Mouse (Mus musculus) limb, embryonic 14.5 days (tissue): ENCODE results near the gene Siae. TPM values are rescaled to one million over a fixed set of nuclear protein-coding genes. Genes with fewer than 3 reads are reported as not detected.

ENCODE experiments used
- ATAC-seq: fragments of 200-750 bp; cut with Nextera tagmentation; 2 replicates; pipeline ENCODE4 v1.8.0; 2017; ENCODE audit warnings: low read depth, moderate number of reproducible peaks, moderate TSS enrichment; ENCODE audit not compliant: low FRiP score
- DNase-seq: peaks from one replicate; pipeline ENCODE4 v3.0.0-alpha.2; 2015; ENCODE audit warnings: low spot score
- H3K27ac ChIP-seq: fragments of 300-500 bp; sonication (generic); replicated peaks from 2 replicates; pipeline ENCODE4 v1.5.1; 2014; ENCODE audit warnings: low read depth, mild to moderate bottlenecking, low read length, moderate library complexity, mixed read lengths
- H3K27me3 ChIP-seq: fragments of 300-500 bp; sonication (generic); 2 replicates; pipeline ENCODE4 v1.6.1; 2014; ENCODE audit warnings: low read length, mixed read lengths; ENCODE audit not compliant: control insufficient read depth, insufficient read depth
- H3K36me3 ChIP-seq: fragments of 300-500 bp; sonication (generic); 2 replicates; pipeline ENCODE4 v1.6.1; 2014; ENCODE audit warnings: mild to moderate bottlenecking, low read length, moderate library complexity, mixed read lengths; ENCODE audit not compliant: control insufficient read depth, insufficient read depth
- H3K4me1 ChIP-seq: fragments of 300-500 bp; sonication (generic); 2 replicates; pipeline ENCODE4 v1.6.1; 2014; ENCODE audit warnings: antibody characterized with exemption, low read length, mixed read lengths; ENCODE audit not compliant: control insufficient read depth, insufficient read depth
- H3K4me2 ChIP-seq: fragments of 300-500 bp; sonication (generic); replicated peaks from 2 replicates; pipeline ENCODE4 v1.6.1; 2014; ENCODE audit warnings: low read depth, mild to moderate bottlenecking, low read length, moderate library complexity; ENCODE audit not compliant: severe bottlenecking
- H3K4me3 ChIP-seq: fragments of 300-500 bp; sonication (generic); replicated peaks from 2 replicates; pipeline ENCODE4 v1.5.1; 2014; ENCODE audit warnings: low read length
- H3K9ac ChIP-seq: fragments of 300-500 bp; sonication (generic); 2 replicates; pipeline ENCODE4 v1.6.1; 2014; ENCODE audit warnings: mild to moderate bottlenecking, low read depth, low read length, moderate library complexity; ENCODE audit not compliant: severe bottlenecking
- H3K9me3 ChIP-seq: fragments of 300-500 bp; sonication (generic); 2 replicates; pipeline ENCODE4 v1.6.1; 2016; ENCODE audit warnings: low read length; ENCODE audit not compliant: control insufficient read depth
- POLR2A ChIP-seq: fragments of 200-500 bp; IDR thresholded peaks from 2 replicates; pipeline ENCODE4 v1.8.0; 2012; ENCODE audit warnings: inconsistent platforms, mild to moderate bottlenecking, moderate library complexity, borderline replicate concordance; ENCODE audit not compliant: insufficient read depth, insufficient read length; ENCODE audit errors: extremely low read depth
- WGBS: fragments of 180-500 bp; shearing (Covaris S2); extraction: QIAGEN DNeasy Blood & Tissue Kit; methylation state at CpG from one replicate; pipeline ENCODE4 v1.1.7; 2014; 5-methylcytosine and 5-hydroxymethylcytosine counted together
- polyA plus RNA-seq, 2 experiments: library from polyadenylated mRNA; depleted of rRNA in 1 of 2; stranded (reverse) in 1 of 2; unstranded in 1 of 2; fragments of >200 nt; fragmentation: Nextera tagmentation in 1 of 2; extraction: Ambion mirVana in 1 of 2; gene quantifications; 2 replicates each; pipeline versions ENCODE4 v1.2.1 to v1.2.3; 2012 to 2014

Gene Siae
- polyA plus RNA-seq, 2 experiments, result 8.1 to 9.4 TPM

DNA sequence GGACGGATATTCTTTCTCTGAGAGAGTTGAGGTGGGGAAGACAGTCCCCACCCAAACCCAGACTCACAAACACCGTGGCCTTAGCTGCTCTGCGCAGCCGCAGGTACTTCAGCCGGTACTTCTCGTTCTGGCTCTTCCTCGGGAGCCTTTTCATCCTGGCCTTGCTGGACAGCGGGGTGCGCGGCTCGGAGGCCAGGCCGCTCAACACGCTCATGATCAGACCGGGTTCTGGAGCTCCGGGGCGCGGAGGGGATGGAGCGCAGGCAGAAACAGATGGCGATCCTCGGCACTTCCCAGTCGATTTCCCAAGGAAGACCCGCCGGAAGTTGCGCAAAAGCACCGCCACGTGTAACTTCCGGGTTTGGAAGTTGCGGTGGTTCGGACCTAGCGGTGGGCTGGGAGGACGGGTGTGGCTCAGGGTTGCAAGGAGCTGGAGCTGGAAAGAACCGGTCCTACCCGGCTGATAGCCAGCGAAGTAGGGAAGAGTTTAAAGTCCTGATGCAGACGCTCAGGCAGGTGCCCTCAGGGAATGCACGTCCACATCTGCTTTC is 101.5 kb downstream of the Siae start, which contains the start of gene Tbrg1:
Tbrg1 (minus strand) TSS at position 382 of the 551 bp plus-strand sequence.
- ATAC-seq, result peak; percentile 94
- H3K27ac ChIP-seq, result peak within 1 kb of the TSS; percentile 95
- under 1% methylated on average over 36 of the region's 36 CpGs for WGBS
- H3K4me2 ChIP-seq, result peak within 1 kb of the TSS; percentile 65
- peak; percentile 91 for DNase-seq
- peaks cover 6% of the 10 kb centered on the region; the same call in 1 of the 2 replicates for H3K4me1 ChIP-seq
- H3K4me3 ChIP-seq, result peak within 1 kb of the TSS; percentile 78
- no peaks in the 10 kb centered on the region for H3K9me3 ChIP-seq
- peak within 1 kb of the TSS; percentile 81 for H3K9ac ChIP-seq
- TF ChIP-seq POLR2A, result 0 out of 2 replicates have a peak, but pooled peaks have one; percentile 36
- peaks cover 25% of the 10 kb centered on the region for H3K36me3 ChIP-seq
- H3K27me3 ChIP-seq, result no peaks in the 10 kb centered on the region

DNA sequence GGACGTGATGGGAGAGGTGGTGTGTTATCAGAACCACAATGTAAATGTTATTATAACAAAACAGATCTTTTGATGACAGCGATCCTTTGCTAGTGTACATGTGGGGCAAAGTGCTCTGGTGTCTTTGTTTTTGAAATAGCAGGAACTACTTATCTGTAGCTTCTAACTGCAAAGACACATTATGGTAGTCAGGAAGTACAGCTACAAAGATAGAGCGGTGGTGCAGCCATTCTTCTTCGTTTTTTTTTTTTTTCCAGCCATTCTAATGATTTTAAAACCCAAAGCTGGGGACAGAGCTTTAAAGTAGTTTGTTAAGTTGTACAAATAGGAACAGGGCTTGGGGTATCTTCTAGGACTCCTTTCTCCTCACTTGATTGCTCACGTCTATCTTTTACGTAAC is 103.9 kb downstream of the Siae start:
- no peak for TF ChIP-seq POLR2A
- Histone ChIP-seq H3K27ac (no peak overlapping the region), H3K36me3 (peaks cover 4% of the 10 kb centered on the region), H3K9ac (no peak overlapping the region), H3K4me3 (no peak overlapping the region), H3K4me1 (peaks cover 6% of the 10 kb centered on the region; the same call in 1 of the 2 replicates), H3K27me3 (no peaks in the 10 kb centered on the region), H3K9me3 (no peaks in the 10 kb centered on the region), H3K4me2 (no peak overlapping the region)
- WGBS, result 88% methylated on average over 6 of the region's 6 CpGs
- no peak for DNase-seq
- no peak for ATAC-seq

GRCm38 (mm10) chr9:37663210-37663609 is 107.7 kb downstream of the Siae start:
- Histone ChIP-seq H3K36me3 (no peaks in the 10 kb centered on the region), H3K9me3 (no peaks in the 10 kb centered on the region), H3K4me1 (no peaks in the 10 kb centered on the region), H3K27me3 (no peaks in the 10 kb centered on the region), H3K27ac (no peak overlapping the region), H3K9ac (no peak overlapping the region), H3K4me2 (no peak overlapping the region), H3K4me3 (no peak overlapping the region)
- 68% methylated on average over 1 of the region's 1 CpGs for WGBS
- ATAC-seq (no peak), DNase-seq (no peak)
- no peak for TF ChIP-seq POLR2A

DNA sequence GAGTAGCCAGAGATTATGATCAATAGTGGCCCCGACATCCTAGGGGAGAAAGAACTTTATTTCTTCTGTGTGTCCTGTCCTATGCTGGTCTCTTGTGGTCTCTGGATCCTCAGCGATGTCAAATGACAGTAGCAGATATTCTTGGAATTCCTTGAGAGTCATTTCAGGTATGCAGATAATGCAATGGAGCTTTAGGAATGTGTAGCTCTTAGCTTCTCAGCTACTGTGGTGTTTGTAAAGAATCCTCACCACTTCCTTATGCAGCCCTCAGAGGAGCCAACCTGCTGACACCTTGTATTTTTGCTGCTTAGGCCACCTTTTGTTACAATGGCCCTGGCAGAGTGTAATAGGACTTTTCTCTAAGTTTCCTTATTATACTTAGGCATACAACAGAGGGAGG is 109.1 kb downstream of the Siae start:
- Histone ChIP-seq H3K9me3 (no peaks in the 10 kb centered on the region), H3K27me3 (no peaks in the 10 kb centered on the region), H3K27ac (no peak overlapping the region), H3K36me3 (no peaks in the 10 kb centered on the region), H3K4me2 (no peak overlapping the region), H3K4me1 (0 out of 2 replicates have a peak, but pooled peaks cover 5% of the 10 kb centered on the region), H3K4me3 (no peak overlapping the region), H3K9ac (no peak overlapping the region)
- DNase-seq (no peak), ATAC-seq (no peak)
- 89% methylated on average over 2 of the region's 2 CpGs for WGBS
- TF ChIP-seq POLR2A, result no peak

GRCm38 (mm10) chr9:37666045-37666444 is 110.5 kb downstream of the Siae start:
- Histone ChIP-seq H3K36me3 (no peaks in the 10 kb centered on the region), H3K9me3 (no peaks in the 10 kb centered on the region), H3K27me3 (no peaks in the 10 kb centered on the region), H3K4me3 (no peak overlapping the region), H3K4me2 (no peak overlapping the region), H3K27ac (no peak overlapping the region), H3K9ac (no peak overlapping the region), H3K4me1 (0 out of 2 replicates have a peak, but pooled peaks cover 5% of the 10 kb centered on the region)
- 74% methylated on average over 7 of the region's 7 CpGs for WGBS
- DNase-seq (no peak), ATAC-seq (no peak)
- no peak for TF ChIP-seq POLR2A
